Mouse (Mus musculus) heart, embryonic 10.5 days (tissue): ENCODE measurements around the gene Olfr286. TPM values are rescaled to one million over a fixed set of nuclear protein-coding genes. Genes with fewer than 3 reads are reported as not detected.
A peak's percentile ranks its signal among the peaks of the same experiment; 100 is the strongest.

Experiments used
- DNase-seq: peaks from one replicate; pipeline ENCODE4 v3.0.0-alpha.2; 2017; ENCODE audit warnings: low spot score
- H3K27ac ChIP-seq: fragments of 300-500 bp; sonication (generic); 2 replicates; pipeline ENCODE4 v1.5.1; 2016; ENCODE audit warnings: mild to moderate bottlenecking
- H3K27me3 ChIP-seq: fragments of 300-500 bp; sonication (generic); 2 replicates; pipeline ENCODE4 v1.6.1; 2016; ENCODE audit warnings: mild to moderate bottlenecking; ENCODE audit not compliant: poor library complexity, insufficient read depth, severe bottlenecking
- H3K36me3 ChIP-seq: fragments of 300-500 bp; sonication (generic); 2 replicates; pipeline ENCODE4 v1.6.1; 2016; ENCODE audit warnings: mild to moderate bottlenecking, moderate library complexity
- H3K4me1 ChIP-seq: fragments of 300-500 bp; sonication (generic); 2 replicates; pipeline ENCODE4 v1.6.1; 2016; ENCODE audit warnings: mild to moderate bottlenecking
- H3K4me3 ChIP-seq: fragments of 300-500 bp; sonication (generic); 2 replicates; pipeline ENCODE4 v1.5.1; 2016; ENCODE audit warnings: mild to moderate bottlenecking, moderate library complexity
- H3K9me3 ChIP-seq: fragments of 300-500 bp; sonication (generic); 2 replicates; pipeline ENCODE4 v1.6.1; 2016; ENCODE audit warnings: mild to moderate bottlenecking, moderate library complexity
- WGBS: fragments of 180-500 bp; shearing (Covaris S2); methylation state at CpG from one replicate; pipeline ENCODE4 v1.1.7; 2016; 5-methylcytosine and 5-hydroxymethylcytosine counted together
- polyA plus RNA-seq: library from polyadenylated mRNA; unstranded; fragments of >200 nt; fragmentation: Nextera tagmentation; extraction: Ambion mirVana; gene quantifications from 2 replicates; pipeline ENCODE4 v1.2.1, GENCODE M21; 2016

Gene Olfr286
- polyA plus RNA-seq, 1 experiment from 2014 or later, result not detected

- Histone ChIP-seq H3K27ac (no peak overlapping the region), H3K9me3 (no peaks in the 10 kb centered on the region), H3K4me3 (no peak overlapping the region), H3K4me1 (peaks cover 15% of the 10 kb centered on the region), H3K36me3 (no peaks in the 10 kb centered on the region), H3K27me3 (no peaks in the 10 kb centered on the region)
- DNase-seq, result no peak
- 73% methylated on average over 4 of the region's 4 CpGs for WGBS
Measured at GRCm38 (mm10) chr15:98184456-98184855, 49.8 kb downstream of the Olfr286 start.

GRCm38 (mm10) chr15:98181856-98182570, 52.2 kb downstream of the Olfr286 start:
- no peaks in the 10 kb centered on the region for H3K27me3 ChIP-seq
- H3K9me3 ChIP-seq, result no peaks in the 10 kb centered on the region
- H3K36me3 ChIP-seq, result no peaks in the 10 kb centered on the region
- H3K4me1 ChIP-seq, result peaks cover 15% of the 10 kb centered on the region
- DNase-seq, result no peak
- peak overlapping the region; percentile 42; the same call in 1 of the 2 replicates for H3K27ac ChIP-seq
- 55% methylated on average over 12 of the region's 12 CpGs for WGBS
- no peak overlapping the region; the same call in 1 of the 2 replicates for H3K4me3 ChIP-seq

GRCm38 (mm10) chr15:98181132-98181711, 53.0 kb downstream of the Olfr286 start:
- peak overlapping the region; percentile 58 for H3K4me3 ChIP-seq
- WGBS, result under 1% methylated on average over 30 of the region's 30 CpGs
- H3K36me3 ChIP-seq, result no peaks in the 10 kb centered on the region
- no peaks in the 10 kb centered on the region for H3K27me3 ChIP-seq
- H3K27ac ChIP-seq, result peak overlapping the region; percentile 87
- H3K4me1 ChIP-seq, result peaks cover 15% of the 10 kb centered on the region
- no peaks in the 10 kb centered on the region for H3K9me3 ChIP-seq
- DNase-seq, result peak; percentile 98

GRCm38 (mm10) chr15:98180567-98181131, 53.6 kb downstream of the Olfr286 start:
- Histone ChIP-seq H3K4me1 (peaks cover 15% of the 10 kb centered on the region), H3K9me3 (no peaks in the 10 kb centered on the region), H3K27ac (peak overlapping the region; percentile 87), H3K4me3 (peak overlapping the region; percentile 58), H3K36me3 (no peaks in the 10 kb centered on the region), H3K27me3 (no peaks in the 10 kb centered on the region)
- no peak for DNase-seq
- WGBS, result 7% methylated on average over 26 of the region's 26 CpGs

- Histone ChIP-seq H3K27me3 (peaks cover 13% of the 10 kb centered on the region), H3K27ac (no peak overlapping the region), H3K9me3 (no peaks in the 10 kb centered on the region), H3K36me3 (no peaks in the 10 kb centered on the region), H3K4me3 (no peak overlapping the region), H3K4me1 (peaks cover 13% of the 10 kb centered on the region)
- DNase-seq, result no peak
- 63% methylated on average over 3 of the region's 3 CpGs for WGBS
Measured at GRCm38 (mm10) chr15:98177320-98177719, 56.9 kb downstream of the Olfr286 start.

Other genes with a start within 250 kb of the Olfr286 start
- 131 and 160 TPM in 2 replicates for gene Col2a1, start 229.8 kb downstream of the Olfr286 start, polyA plus RNA-seq
- 47.1 and 67.5 TPM in 2 replicates for gene Pfkm, start 141.9 kb downstream of the Olfr286 start, polyA plus RNA-seq
- gene Senp1, start 140.7 kb downstream of the Olfr286 start, polyA plus RNA-seq, result 26.8 and 30.5 TPM in 2 replicates
- 54.9 and 77.1 TPM in 2 replicates for gene Asb8, start 68.8 kb downstream of the Olfr286 start, polyA plus RNA-seq
- 0.58 and 0.85 TPM in 2 replicates for gene Ccdc184, start 67.3 kb downstream of the Olfr286 start, polyA plus RNA-seq
- not detected in 2 replicates for gene Olfr288, start 38.9 kb downstream of the Olfr286 start, polyA plus RNA-seq
- not detected in 2 replicates for gene Gm44579, start 13.5 kb downstream of the Olfr286 start, polyA plus RNA-seq
- 0.18 TPM in 1 of 2 replicates, not detected in the other for gene Olfr287, start 13.4 kb downstream of the Olfr286 start, polyA plus RNA-seq
- not detected in 2 replicates for gene H1fnt, start 22.8 kb upstream of the Olfr286 start, polyA plus RNA-seq
- 1.1 and 1.4 TPM in 2 replicates for gene Zfp641, start 61.7 kb upstream of the Olfr286 start, polyA plus RNA-seq
- gene Olfr285, start 82.9 kb upstream of the Olfr286 start, polyA plus RNA-seq, result not detected in 2 replicates
- gene Olfr284, start 106.5 kb upstream of the Olfr286 start, polyA plus RNA-seq, result not detected in 2 replicates
- gene Olfr283, start 146.5 kb upstream of the Olfr286 start, polyA plus RNA-seq, result not detected in 2 replicates
- not detected in 2 replicates for gene Olfr282, start 196.8 kb upstream of the Olfr286 start, polyA plus RNA-seq
- gene Olfr281, start 218.1 kb upstream of the Olfr286 start, polyA plus RNA-seq, result not detected in 2 replicates
- not detected in 2 replicates for gene OR5BS1P, start 235.4 kb upstream of the Olfr286 start, polyA plus RNA-seq
- gene Lalba, start 248.3 kb upstream of the Olfr286 start, polyA plus RNA-seq, result not detected in 2 replicates